Mouse (Mus musculus): ENCODE results near the gene Gm12216. TPM values are rescaled to one million over a fixed set of nuclear protein-coding genes. Genes with fewer than 3 reads are reported as not detected.

The Gm12216 gene
- total RNA-seq, 1 experiment, result 0.27 TPM

- peaks cover 7 to 37% of the 10 kb centered on the region in 2 experiments for H3K4me1 ChIP-seq (ENCODE audit: control insufficient read depth in 2 of 2, insufficient read depth in 2 of 2, low read length in 2 of 2, poor library complexity in 1 of 2)
- no peak for TF ChIP-seq ZNF384 (IDR thresholded peaks at IDR 0.05; ENCODE audit: low read depth, low read length)
- no peaks in the 10 kb centered on the region for H3K9me3 ChIP-seq (ENCODE audit: control insufficient read depth, insufficient read depth, low read depth, low read length)
- no peak overlapping the region for H3K4me3 ChIP-seq (ENCODE audit: insufficient read depth in 1 of 2, low read depth in 1 of 2, low read length in 2 of 2, poor library complexity in 1 of 2, severe bottlenecking in 1 of 2)
- peaks cover 30% of the 10 kb centered on the region for H3K36me3 ChIP-seq (ENCODE audit: control insufficient read depth, insufficient read depth, low read length, poor library complexity, severe bottlenecking)
- H3K9ac ChIP-seq (ENCODE audit: insufficient read depth, low read depth, low read length, poor library complexity, severe bottlenecking), result no peak overlapping the region
- in situ Hi-C loops (cut with MboI; ENCODE audit: low sequenced_read_pairs in 2 of 2, unreplicated experiment in 2 of 2), result no loop called here
- DNase-seq (ENCODE audit: low read depth, low spot score), result no peak
- H3K27ac ChIP-seq (ENCODE audit: insufficient read depth, low read depth, low read length, poor library complexity, severe bottlenecking), result no peak overlapping the region
Observed at GRCm38 (mm10) chr11:53780262-53780661, 78.8 kb downstream of the Gm12216 start.

- in situ Hi-C loops (cut with MboI; ENCODE audit: low sequenced_read_pairs in 2 of 2, unreplicated experiment in 2 of 2), result no loop called here
- TF ChIP-seq ZNF384 (IDR thresholded peaks at IDR 0.05; ENCODE audit: low read depth, low read length) (no peak), ZC3H11A (IDR thresholded peaks at IDR 0.05; ENCODE audit: borderline replicate concordance, low read depth, low read length) (no peak), MAFK (IDR thresholded peaks at IDR 0.05; ENCODE audit: insufficient read depth, low read depth, low read length) (0 out of 2 replicates have a peak, but pooled peaks have one; percentile 9), HCFC1 (IDR thresholded peaks at IDR 0.05; ENCODE audit: borderline replicate concordance, insufficient read depth, low read length) (no peak), CHD2 (IDR thresholded peaks at IDR 0.05; ENCODE audit: low read depth, low read length) (no peak)
- Histone ChIP-seq H3K9ac (ENCODE audit: insufficient read depth, low read depth, low read length, poor library complexity, severe bottlenecking) (no peak overlapping the region), H3K36me3 (ENCODE audit: control insufficient read depth, insufficient read depth, low read length, poor library complexity, severe bottlenecking) (peaks cover 33% of the 10 kb centered on the region), H3K4me3 (ENCODE audit: insufficient read depth in 1 of 2, low read depth in 1 of 2, low read length in 2 of 2, poor library complexity in 1 of 2, severe bottlenecking in 1 of 2) (no peak overlapping the region), H3K9me3 (ENCODE audit: control insufficient read depth, insufficient read depth, low read depth, low read length) (no peaks in the 10 kb centered on the region), H3K4me1 (ENCODE audit: control insufficient read depth in 2 of 2, insufficient read depth in 2 of 2, low read length in 2 of 2, poor library complexity in 1 of 2) (peaks cover 7 to 39% of the 10 kb centered on the region in 2 experiments), H3K27ac (ENCODE audit: insufficient read depth, low read depth, low read length, poor library complexity, severe bottlenecking) (no peak overlapping the region)
- no peak for DNase-seq (ENCODE audit: low read depth, low spot score)
Observed at GRCm38 (mm10) chr11:53779808-53780207, 79.2 kb downstream of the Gm12216 start.

- TF ChIP-seq HCFC1 (IDR thresholded peaks at IDR 0.05; ENCODE audit: borderline replicate concordance, insufficient read depth, low read length) (no peak), ZC3H11A (IDR thresholded peaks at IDR 0.05; ENCODE audit: borderline replicate concordance, low read depth, low read length) (no peak), CHD2 (IDR thresholded peaks at IDR 0.05; ENCODE audit: low read depth, low read length) (no peak), MAFK (IDR thresholded peaks at IDR 0.05; ENCODE audit: insufficient read depth, low read depth, low read length) (no peak), ZNF384 (IDR thresholded peaks at IDR 0.05; ENCODE audit: low read depth, low read length) (no peak)
- no peak overlapping the region for H3K9ac ChIP-seq (ENCODE audit: insufficient read depth, low read depth, low read length, poor library complexity, severe bottlenecking)
- H3K36me3 ChIP-seq (ENCODE audit: control insufficient read depth, insufficient read depth, low read length, poor library complexity, severe bottlenecking), result peaks cover 47% of the 10 kb centered on the region
- in situ Hi-C loops (cut with MboI; ENCODE audit: low sequenced_read_pairs in 2 of 2, unreplicated experiment in 2 of 2), result no loop called here
- no peak overlapping the region for H3K27ac ChIP-seq (ENCODE audit: insufficient read depth, low read depth, low read length, poor library complexity, severe bottlenecking)
- no peak overlapping the region for H3K4me3 ChIP-seq (ENCODE audit: insufficient read depth in 1 of 2, low read depth in 1 of 2, low read length in 2 of 2, poor library complexity in 1 of 2, severe bottlenecking in 1 of 2)
- no peaks in the 10 kb centered on the region for H3K9me3 ChIP-seq (ENCODE audit: control insufficient read depth, insufficient read depth, low read depth, low read length)
- H3K4me1 ChIP-seq (ENCODE audit: control insufficient read depth in 2 of 2, insufficient read depth in 2 of 2, low read length in 2 of 2, poor library complexity in 1 of 2), result peaks cover 3 to 37% of the 10 kb centered on the region in 2 experiments; a peak in 3 of 4 replicates
- DNase-seq (ENCODE audit: low read depth, low spot score), result no peak
Observed at GRCm38 (mm10) chr11:53778455-53778854, 80.6 kb downstream of the Gm12216 start.

- H3K36me3 ChIP-seq (ENCODE audit: control insufficient read depth, insufficient read depth, low read length, poor library complexity, severe bottlenecking), result peaks cover 52% of the 10 kb centered on the region
- H3K9me3 ChIP-seq (ENCODE audit: control insufficient read depth, insufficient read depth, low read depth, low read length), result no peaks in the 10 kb centered on the region
- H3K4me3 ChIP-seq (ENCODE audit: insufficient read depth in 1 of 2, low read depth in 1 of 2, low read length in 2 of 2, poor library complexity in 1 of 2, severe bottlenecking in 1 of 2), result no peak overlapping the region
- TF ChIP-seq ZNF384 (IDR thresholded peaks at IDR 0.05; ENCODE audit: low read depth, low read length) (no peak), ZC3H11A (IDR thresholded peaks at IDR 0.05; ENCODE audit: borderline replicate concordance, low read depth, low read length) (no peak), CHD2 (IDR thresholded peaks at IDR 0.05; ENCODE audit: low read depth, low read length) (no peak), MAFK (IDR thresholded peaks at IDR 0.05; ENCODE audit: insufficient read depth, low read depth, low read length) (no peak), HCFC1 (IDR thresholded peaks at IDR 0.05; ENCODE audit: borderline replicate concordance, insufficient read depth, low read length) (no peak)
- H3K27ac ChIP-seq (ENCODE audit: insufficient read depth, low read depth, low read length, poor library complexity, severe bottlenecking), result no peak overlapping the region
- H3K9ac ChIP-seq (ENCODE audit: insufficient read depth, low read depth, low read length, poor library complexity, severe bottlenecking), result no peak overlapping the region
- H3K4me1 ChIP-seq (ENCODE audit: control insufficient read depth in 2 of 2, insufficient read depth in 2 of 2, low read length in 2 of 2, poor library complexity in 1 of 2), result peaks cover 3 to 35% of the 10 kb centered on the region in 2 experiments; a peak in 3 of 4 replicates
- in situ Hi-C loops (cut with MboI; ENCODE audit: low sequenced_read_pairs in 2 of 2, unreplicated experiment in 2 of 2), result no loop called here
- DNase-seq (ENCODE audit: low read depth, low spot score), result no peak
Observed at GRCm38 (mm10) chr11:53777736-53778135, 81.3 kb downstream of the Gm12216 start.

GRCm38 (mm10) chr11:53774659-53775255 is 84.3 kb downstream of the Gm12216 start:
- peaks cover 67% of the 10 kb centered on the region for H3K36me3 ChIP-seq (ENCODE audit: control insufficient read depth, insufficient read depth, low read length, poor library complexity, severe bottlenecking)
- H3K27ac ChIP-seq (ENCODE audit: insufficient read depth, low read depth, low read length, poor library complexity, severe bottlenecking), result no peak overlapping the region
- peaks cover 0 to 31% of the 10 kb centered on the region in 2 experiments; a peak in 1 of 4 replicates for H3K4me1 ChIP-seq (ENCODE audit: control insufficient read depth in 2 of 2, insufficient read depth in 2 of 2, low read length in 2 of 2, poor library complexity in 1 of 2)
- no peak for TF ChIP-seq CHD2 (IDR thresholded peaks at IDR 0.05; ENCODE audit: low read depth, low read length)
- TF ChIP-seq ZNF384 (IDR thresholded peaks at IDR 0.05; ENCODE audit: low read depth, low read length), result no peak
- TF ChIP-seq ZC3H11A (IDR thresholded peaks at IDR 0.05; ENCODE audit: borderline replicate concordance, low read depth, low read length), result no peak
- TF ChIP-seq HCFC1 (IDR thresholded peaks at IDR 0.05; ENCODE audit: borderline replicate concordance, insufficient read depth, low read length), result no peak
- TF ChIP-seq MAFK (IDR thresholded peaks at IDR 0.05; ENCODE audit: insufficient read depth, low read depth, low read length), result no peak
- H3K9me3 ChIP-seq (ENCODE audit: control insufficient read depth, insufficient read depth, low read depth, low read length), result no peaks in the 10 kb centered on the region
- in situ Hi-C loops (cut with MboI; ENCODE audit: low sequenced_read_pairs in 2 of 2, unreplicated experiment in 2 of 2), result no loop called here
- H3K4me3 ChIP-seq (ENCODE audit: insufficient read depth in 1 of 2, low read depth in 1 of 2, low read length in 2 of 2, poor library complexity in 1 of 2, severe bottlenecking in 1 of 2), result no peak overlapping the region
- no peak overlapping the region for H3K9ac ChIP-seq (ENCODE audit: insufficient read depth, low read depth, low read length, poor library complexity, severe bottlenecking)
- no peak for DNase-seq (ENCODE audit: low read depth, low spot score)

All from ES-E14 (cell line).